Mouse (Mus musculus): ENCODE data around the gene Tenm4.

Tenm4 gene

DNA sequence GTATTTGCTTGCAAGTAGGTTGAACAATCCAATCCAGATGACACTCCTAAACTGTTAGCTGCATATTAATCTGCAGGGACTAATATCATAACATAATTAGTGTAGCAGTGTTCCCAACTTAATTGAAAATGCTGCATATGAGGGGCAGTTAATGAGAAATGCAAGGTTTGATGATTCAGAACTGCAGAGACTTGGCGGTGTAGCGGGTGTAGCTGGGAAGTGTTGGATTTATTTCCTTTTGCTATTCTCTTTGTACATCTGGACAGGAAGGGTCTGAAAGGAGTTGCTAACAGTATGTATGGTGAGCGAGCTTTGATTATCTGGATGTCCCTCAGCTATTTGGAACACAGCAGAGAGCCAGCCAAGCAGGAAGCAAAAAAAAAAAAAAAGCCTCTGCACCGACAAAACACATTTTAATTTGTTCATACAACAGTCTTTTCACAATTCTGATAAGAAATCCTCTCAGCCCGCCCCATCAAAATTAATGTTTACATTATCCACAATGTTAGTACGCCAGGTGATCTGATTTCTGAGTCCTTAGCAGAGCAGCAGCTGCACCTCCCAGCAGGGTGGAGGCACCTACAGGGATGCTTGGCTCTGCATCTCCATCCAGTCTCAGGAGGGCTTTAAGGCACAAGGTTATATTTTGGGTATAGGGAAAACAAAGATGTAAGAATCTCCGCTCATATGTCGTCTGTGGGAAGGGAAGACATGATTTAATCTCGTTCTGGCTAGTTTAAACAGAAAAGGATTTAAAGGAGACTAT lies 243.4 kb downstream of the Tenm4 start:
- no peak for DNase-seq

DNA sequence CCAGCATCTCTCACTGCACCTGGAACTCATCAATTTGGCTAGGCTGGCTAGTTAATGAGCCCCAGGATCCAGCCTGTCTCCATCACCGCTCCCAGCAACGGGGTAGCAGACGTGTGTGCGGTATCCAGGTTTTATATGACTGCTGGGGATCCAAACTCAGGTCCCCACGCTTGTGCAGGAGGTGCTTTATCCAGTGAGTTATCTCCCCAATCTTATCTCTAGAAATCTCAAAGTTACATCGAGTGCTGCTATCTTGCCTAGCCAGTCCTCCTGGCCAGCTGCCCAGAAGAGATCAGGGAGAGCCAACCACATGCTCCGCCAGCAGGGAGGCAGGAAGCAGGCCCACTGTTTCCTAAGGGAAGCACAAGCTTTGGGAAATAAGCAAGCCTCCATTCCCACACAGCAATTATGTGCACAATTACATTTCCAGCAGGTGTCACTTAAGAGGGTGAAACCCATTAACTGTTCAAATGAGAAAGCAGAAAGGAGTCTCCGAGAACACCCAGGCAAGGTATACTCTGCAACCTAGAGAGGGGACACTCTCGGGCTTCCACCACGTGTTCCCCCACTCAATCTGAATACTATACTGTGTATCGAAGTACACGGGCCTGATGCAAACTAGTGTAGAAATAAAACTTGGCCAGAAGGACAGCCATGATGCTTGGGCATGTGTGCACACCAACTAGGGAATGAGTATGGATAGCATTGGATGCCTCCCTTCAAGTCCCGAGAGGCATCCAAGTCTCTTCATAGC lies 246.4 kb downstream of the Tenm4 start:
- DNase-seq: peak; percentile 78

DNA sequence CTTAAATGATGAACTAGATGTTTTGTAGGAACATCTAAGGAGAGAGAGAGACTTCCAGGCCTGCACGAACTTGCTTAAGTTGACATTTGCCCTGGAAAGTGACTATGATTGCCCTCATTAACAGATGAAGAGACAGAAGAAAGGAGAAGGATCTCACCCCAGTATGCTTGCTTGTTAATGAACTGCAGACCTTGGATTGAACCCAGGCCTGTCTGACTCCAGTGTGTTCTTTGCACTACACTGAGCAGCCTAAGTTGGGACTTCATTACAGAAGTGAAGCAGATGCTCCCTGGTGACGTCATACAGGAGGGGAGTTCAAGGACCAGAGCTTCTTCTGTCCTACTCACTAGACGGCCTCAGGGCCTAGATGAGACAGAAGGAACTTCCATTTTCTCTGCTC lies 247.1 kb downstream of the Tenm4 start:
- no peak for DNase-seq

DNA sequence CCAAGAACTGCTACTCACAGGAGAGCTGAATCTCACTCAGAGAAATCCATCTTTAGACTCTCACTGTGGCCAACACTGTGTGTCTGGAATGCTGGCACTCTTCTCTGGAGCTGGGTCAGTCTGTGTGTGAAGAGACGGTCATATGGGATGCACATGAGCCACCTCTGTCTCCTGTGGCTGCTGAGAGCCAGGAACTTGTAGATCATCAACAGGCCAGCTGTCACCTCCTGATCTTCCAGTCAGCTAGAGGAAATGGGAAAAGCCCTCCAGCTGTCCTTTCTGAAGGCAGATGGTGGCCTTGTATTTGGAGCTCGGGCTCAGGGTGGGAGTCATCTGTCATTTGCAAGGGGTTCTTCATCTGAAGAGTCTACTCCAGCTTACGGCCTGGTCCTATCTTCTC lies 249.0 kb downstream of the Tenm4 start:
- no peak for DNase-seq

DNA sequence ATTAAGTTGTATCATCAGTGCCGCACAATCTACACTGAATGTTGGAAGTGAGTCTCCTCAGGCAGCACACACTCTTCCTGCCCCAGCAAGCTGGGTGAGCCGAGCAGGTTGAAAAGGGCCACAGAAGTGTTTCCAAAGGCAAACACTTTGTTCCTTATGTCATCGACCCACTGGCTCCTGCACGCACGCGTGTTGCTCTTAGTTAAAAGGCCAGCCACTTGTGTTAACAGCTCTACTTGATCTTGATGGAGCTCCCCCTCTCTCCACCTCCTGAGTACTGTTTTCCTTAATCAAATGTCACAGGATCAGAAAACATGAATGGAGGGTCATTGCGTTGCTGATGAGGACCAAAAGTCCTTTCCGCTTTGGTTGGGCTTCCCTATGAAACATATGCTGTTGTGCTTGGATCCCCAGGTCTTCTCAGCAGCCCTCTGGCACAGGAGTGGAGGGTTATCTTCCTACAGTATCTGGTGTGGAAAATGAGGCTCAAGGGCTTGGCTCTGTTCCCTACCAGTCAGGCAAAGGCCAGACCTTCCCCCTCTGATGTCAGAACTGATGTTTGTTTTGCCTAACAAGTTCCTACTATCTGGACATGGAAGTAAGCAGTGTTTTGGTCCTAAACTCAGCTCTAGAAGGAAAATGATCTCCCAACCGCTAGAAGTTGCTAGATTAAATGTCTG lies 250.0 kb downstream of the Tenm4 start:
- DNase-seq: peak; percentile 13

DNA sequence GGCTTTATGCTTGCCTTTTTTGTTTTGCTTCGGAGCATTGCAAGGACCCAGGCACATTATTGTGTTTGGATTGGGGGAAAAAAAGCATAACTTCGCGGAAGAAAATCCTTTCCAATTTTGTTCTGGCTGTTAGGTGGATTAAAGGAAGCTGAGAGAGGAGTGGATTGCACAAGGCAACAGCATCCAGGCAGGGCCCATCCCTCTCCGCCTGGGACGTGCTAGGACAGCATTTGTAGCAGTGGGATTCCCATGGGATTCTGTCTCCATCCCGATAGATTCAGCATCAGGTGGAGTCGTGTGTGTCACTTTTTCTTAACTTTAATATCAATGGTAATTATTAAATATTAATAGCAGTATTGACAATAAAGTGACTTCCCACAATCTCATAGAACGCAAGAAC lies 255.9 kb downstream of the Tenm4 start:
- no peak for DNase-seq

DNA sequence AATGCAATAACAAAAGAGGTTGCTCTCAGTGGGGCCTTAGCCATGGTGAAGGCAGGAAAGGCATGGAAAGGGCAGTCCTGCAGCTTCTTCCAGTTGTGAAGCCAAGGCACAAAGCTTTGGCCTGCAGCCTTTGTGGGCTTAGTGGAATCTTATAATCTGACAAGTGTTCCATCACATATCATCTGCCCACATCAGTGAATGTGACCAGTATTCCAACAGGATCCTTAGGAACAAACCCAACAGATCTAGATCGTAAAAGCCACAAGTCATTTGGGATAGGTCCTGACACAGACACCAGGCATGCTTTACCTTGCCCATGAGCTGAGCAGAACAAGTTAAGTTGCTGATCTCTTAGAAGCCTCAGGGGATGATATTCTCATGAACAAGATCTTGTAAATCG lies 262.3 kb downstream of the Tenm4 start:
- no peak for DNase-seq

DNA sequence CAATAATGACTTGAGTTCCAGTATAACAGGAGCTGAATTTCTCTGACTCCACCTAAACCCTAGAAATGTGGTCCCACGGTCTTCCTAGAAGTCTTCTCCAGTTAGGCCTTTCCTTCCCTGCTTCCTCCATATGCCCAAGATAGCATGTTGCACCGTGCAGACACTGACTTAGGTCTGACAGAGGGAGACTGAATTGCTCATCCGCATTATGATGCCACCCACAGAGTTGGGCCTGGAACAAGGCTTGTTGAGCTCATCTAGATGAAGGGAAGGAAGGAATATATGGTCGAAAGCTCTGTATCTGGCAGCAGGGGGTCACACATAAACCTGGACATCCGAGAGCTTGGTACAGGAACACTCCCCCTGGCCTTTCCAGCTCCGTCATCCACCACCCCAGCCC lies 267.3 kb downstream of the Tenm4 start:
- DNase-seq: no peak

DNA sequence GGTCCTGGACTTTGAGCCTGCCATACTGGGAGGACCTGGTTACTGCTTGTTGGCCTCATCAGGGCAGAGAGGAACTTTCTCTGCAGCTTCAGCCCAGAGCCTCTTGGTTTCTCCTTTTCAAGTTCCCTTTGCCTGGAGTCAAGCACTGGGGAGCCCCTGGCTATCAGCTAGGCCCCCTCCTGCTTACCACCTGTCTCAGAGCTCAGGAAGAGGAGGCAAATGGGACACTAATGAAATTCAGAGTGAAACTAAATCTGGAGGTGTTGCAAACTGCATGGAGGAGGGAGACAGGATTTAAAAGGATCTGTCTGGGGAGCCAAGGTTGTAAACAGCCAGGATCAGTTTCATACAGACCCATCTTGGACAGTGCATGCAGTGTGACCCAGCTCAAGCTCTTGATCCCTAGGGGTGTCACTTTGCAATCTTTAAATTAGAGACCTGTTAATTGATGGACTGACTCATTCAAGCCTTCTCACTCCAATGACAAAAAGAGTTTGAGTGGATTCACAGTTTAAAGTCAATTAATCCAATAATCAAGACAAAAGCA lies 269.2 kb downstream of the Tenm4 start:
- no peak for DNase-seq

DNA sequence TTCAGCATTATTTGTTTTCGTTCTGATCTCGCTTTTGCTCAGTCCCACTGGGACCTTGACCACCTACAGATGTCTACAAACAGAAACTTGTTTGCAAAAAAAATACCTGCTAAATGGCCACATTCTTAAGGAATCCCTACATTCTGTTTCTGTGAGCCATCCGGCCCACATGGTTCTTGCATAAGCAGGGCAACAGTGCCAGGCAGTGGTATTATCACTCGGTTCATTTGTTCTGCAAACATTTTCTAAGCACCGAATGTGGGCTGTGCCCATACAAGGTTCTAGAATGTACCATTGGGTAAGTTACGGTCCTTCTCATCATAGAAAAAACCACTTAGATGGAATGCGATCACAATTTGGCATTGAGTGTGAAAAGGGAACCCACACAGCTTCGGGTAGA lies 274.7 kb downstream of the Tenm4 start:
- no peak for DNase-seq

DNA sequence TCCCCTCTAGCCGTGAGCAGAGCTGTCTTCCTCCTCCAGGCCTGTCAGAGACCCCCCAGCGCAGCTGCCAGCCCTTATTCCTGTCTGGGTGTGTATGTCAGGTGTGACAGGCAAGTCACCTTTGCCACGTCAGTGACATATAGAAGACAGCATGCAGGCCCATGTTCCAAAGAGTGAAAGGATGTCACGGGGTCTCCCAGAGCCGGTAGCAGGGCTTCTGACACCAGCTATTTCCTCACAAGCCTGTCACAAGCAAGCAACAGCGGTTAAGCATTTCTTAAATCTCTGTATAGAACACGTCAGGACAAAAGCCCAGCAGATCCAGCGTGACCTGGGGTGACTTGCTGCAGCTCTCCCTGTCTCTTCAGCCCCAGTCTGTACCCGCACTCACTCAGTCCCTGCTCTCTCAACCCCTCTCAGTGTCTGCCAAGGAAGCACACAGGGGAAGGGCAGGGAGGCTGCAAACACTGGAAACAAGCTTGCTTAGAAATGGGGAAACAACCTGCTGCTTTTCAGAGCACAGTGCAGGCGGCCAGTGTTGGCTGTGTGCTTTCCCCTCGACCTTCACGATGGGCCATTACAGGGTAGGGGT lies 276.9 kb downstream of the Tenm4 start:
- DNase-seq: no peak

DNA sequence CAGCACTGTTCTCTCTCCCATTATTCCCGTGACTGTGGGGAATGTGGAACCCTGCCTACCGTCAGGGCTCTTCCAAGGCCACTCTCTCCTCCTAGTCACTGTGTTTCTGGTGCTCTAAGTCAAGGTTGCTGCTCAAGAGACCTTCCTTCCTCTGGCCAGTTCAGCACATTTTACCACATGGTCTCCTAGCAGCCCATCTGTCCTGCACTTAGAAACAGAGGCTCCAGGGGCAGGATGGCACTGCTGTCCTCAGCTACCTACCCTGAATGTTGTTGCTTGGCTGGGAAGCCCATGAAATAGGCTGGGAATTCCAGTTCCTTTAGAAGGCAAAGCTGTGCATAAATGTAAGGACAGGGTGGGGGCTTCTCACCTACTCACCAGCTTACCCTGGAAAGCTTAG lies 284.9 kb downstream of the Tenm4 start:
- DNase-seq: no peak

DNA sequence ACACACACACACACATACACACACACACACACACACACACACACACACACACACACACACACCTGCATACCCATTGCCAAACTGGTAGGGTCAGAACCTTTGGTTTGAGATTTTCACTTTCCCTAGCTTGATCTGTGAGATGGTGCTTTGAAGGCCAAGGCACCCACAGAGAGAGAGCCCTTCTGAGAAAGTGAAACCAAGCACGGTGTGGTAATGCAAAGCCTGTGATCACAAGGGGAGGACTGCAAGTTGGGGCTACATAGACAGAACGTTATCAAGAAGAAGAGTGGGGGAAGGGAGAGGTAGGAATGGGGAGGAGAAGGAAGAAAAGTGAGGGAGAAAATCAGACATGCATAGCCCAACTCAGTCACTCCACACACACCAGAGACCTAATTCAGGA lies 285.6 kb downstream of the Tenm4 start:
- no peak for DNase-seq

DNA sequence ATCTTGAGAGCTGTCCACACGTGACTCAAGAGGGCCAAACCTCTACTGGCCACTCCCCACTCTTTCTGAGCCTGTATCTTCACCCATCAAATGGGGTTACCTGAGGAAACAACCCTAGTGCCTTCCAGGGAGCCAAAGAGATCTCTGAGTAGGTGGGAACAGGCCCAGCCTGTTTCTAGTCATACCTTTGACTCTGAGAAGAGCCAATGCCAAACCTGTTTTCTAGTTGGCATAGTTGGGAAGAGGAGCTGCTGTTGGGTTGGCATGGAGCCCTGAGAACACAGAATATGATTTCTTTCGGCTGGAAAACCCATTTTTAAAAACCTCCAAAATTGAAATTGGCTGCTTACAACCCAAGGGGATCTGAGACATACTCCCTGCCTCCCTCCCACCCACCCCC lies 286.8 kb downstream of the Tenm4 start:
- no peak for DNase-seq

DNA sequence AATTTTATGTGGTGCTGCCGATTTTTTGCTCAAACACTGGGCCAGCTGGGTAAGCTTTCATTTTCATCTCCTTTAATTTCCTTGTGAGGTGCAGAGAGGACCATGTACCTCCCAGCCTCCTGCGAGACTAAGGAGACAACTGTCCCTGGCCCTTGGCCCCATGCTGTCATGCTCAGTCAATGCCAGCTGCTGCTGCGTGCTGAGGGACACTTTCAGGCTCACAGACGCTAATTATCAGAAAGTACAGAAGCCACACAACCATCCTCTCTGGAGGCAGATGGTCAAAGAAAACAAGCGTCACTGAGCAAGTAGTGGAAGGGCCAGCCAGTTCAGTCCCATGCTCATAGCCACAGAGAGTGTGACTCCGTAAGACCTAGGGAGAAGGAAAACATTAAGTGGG lies 287.9 kb downstream of the Tenm4 start:
- no peak for DNase-seq

DNA sequence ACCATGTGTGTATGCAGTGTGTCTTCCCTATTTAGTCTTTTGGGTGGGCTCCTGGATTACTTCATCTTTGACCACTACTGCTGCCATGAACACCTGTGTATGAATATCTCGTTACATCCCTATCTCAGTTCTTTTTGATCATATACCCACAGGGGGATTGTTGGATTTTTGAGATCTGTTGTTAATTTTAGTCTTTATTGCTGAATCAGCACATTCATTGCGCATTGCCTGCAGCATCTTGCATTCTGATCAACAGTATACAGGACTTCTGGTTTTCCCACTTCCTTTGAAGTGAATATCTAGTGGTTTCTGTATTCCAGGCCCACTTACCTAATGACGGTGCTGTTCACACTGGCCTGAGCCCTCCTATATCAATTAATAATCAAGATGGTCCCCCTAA lies 295.7 kb downstream of the Tenm4 start:
- DNase-seq: no peak

DNA sequence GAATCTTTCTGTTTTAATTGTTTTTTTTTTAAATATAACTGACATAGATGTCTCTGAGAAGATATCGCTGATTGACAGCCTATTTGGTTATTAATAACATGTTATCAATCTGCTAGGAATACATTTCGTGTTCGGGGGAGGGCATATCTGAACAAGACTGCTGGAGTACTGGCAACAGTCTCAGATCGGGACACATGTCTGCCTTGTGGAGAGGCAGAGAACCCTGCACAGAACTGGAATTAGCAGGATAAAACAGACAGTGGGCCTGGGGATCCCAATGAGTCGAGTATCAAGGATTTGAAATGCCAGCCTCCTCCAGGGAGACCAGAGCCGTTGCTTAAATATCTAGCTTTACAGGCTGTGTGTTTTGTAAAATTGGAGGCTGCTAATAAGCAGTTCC lies 299.8 kb downstream of the Tenm4 start:
- DNase-seq: no peak

DNA sequence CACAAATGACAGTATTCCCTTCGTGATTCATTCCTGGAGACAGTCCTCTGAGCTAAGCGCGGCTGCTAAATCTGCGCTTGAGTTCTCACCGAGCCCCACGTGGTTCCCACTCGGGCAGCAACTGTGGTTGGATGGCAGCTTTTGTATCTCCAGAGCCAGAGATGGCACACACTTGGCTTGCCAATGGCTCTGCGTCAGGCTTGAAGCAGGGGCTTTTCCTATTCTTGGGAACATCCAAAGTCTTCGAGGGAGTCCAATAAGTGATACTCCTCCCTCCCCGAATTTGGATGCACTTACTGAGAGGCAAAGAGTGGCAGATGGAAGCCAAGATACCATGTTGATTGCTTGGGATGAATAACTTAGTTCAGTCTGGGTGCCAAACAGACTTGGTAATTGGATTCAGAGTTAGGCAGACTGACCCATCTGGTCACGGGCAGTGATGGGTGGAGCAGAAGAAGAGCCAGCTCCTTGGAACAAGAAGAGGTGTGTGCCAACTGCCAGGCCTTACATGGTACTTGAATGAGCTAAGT lies 303.6 kb downstream of the Tenm4 start:
- no peak for DNase-seq

DNA sequence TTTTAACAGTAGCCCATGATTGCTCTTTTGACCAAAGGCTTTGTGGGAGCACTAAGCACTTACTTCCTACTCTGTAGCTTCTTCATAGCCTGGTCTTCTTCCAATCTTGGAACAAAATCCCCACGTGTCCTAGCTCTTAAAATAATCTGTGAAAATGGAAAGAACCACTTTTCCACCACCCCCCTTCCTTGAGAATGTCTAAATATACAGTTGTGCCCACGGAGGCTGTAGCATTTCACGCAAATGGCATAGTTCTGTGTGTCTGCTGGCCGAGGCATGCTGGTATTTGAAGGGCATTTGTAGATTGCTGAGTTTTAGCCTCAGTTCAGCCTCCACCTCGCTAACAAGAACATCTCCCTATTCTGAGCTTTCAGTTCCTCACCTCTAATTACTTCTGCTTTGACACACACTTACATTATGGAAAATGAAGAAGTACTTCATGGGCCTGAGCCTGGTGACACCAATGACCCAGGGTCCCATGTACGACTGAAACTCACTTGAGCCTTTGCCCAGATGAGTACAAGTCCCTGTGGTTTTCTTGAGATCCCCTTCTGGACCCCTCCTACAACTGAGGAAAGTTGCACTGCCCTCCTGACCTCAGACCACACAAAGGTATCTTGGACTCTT lies 306.1 kb downstream of the Tenm4 start:
- DNase-seq: no peak

DNA sequence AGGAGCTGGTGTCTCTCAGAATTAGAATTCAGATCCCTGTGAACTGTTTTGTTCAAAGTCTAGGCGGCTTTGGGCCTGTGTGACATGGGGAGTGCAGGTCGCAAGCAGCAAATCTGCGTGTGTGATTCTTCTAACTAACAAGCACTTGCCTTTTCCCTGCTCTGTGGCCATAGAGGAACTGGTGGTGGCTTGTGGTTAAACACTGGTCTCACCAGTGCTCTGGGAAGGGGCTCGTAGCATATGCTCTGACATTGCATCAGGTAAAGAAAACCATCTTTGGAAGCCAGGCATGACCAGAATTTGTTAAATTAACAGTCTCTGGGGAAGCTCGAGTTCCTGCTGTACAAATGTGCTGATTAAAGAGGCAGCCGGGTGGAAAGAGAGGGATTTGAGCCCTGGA lies 308.1 kb downstream of the Tenm4 start:
- no peak for DNase-seq

DNA sequence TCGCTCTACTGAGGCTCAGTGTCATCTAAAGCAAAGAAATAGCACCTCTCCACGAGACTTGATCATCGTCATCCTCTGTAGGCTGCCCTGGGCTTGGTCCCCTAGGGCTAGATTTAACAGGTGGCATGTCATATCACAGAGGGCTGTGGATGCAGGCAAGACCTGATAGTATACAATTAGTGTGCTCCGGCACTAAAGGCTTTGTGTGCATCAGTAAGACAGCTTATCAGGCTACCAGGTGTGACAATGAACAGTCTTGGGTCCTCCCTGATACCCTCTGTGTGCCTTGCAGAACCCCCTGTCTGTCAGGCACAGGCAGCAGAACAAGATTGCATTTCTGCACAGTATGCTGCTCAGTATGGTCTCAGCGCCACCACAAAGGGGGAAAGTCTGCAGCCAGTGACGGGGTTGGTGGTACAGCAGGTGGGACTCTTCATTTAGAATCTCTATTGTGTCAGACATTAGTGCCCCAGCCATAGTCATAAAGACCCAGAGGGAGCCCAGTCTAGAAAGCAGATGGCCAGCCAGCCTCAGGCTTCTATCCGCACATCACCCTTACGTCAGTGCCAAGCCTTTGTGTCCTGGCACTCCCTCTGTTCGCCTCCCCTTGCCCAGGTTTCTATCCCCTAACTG lies 309.4 kb downstream of the Tenm4 start:
- DNase-seq: no peak

DNA sequence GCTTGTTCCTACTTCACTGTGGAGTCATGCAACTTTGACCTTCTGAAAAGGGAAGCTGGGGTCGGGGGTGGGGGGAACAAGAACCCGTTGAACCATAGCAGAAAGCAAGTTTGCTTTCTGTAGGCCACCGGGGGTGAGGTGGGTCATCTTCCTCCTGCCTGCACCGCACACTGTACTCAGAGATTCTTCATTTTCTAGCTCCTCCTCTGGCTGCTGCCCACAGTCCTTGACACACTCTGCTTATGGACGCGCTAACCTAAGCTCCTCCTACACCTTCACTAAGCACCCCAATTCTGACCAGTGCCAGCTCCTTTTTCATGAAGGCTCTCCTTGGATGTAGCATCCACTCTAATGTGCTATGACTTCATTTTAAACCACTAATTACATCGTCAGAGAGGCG lies 311.9 kb downstream of the Tenm4 start:
- DNase-seq: no peak
